Mouse (Mus musculus) forebrain, embryonic 12.5 days (tissue): Measurements from ENCODE around the gene Safb2. TPM values are rescaled to one million over a fixed set of nuclear protein-coding genes. Genes with fewer than 3 reads are reported as not detected.

Source experiments
- ATAC-seq: fragments of 200-750 bp; cut with Nextera tagmentation; 2 replicates; pipeline ENCODE4 v1.8.0; 2017; ENCODE audit warnings: moderate TSS enrichment; ENCODE audit not compliant: low FRiP score
- H3K27ac ChIP-seq: fragments of 300-500 bp; sonication (generic); 2 replicates; pipeline ENCODE4 v1.5.1; 2016; ENCODE audit warnings: mild to moderate bottlenecking
- H3K27me3 ChIP-seq: fragments of 300-500 bp; sonication (generic); 2 replicates; pipeline ENCODE4 v1.6.1; 2016; ENCODE audit warnings: mild to moderate bottlenecking
- H3K36me3 ChIP-seq: fragments of 300-500 bp; sonication (generic); replicated peaks from 2 replicates; pipeline ENCODE4 v1.6.1; 2016; ENCODE audit warnings: mild to moderate bottlenecking
- H3K4me1 ChIP-seq: fragments of 300-500 bp; sonication (generic); 2 replicates; pipeline ENCODE4 v1.6.1; 2016
- H3K4me2 ChIP-seq: fragments of 300-500 bp; sonication (generic); 2 replicates; pipeline ENCODE4 v1.6.1; 2016; ENCODE audit warnings: mild to moderate bottlenecking, moderate library complexity
- H3K4me3 ChIP-seq: fragments of 300-500 bp; sonication (generic); replicated peaks from 2 replicates; pipeline ENCODE4 v1.5.1; 2016; ENCODE audit warnings: mild to moderate bottlenecking
- H3K9ac ChIP-seq: fragments of 300-500 bp; sonication (generic); 2 replicates; pipeline ENCODE4 v1.6.1; 2016; ENCODE audit warnings: mild to moderate bottlenecking
- H3K9me3 ChIP-seq: fragments of 300-500 bp; sonication (generic); 2 replicates; pipeline ENCODE4 v1.6.1; 2016
- WGBS: fragments of 180-500 bp; shearing (Covaris S2); methylation state at CpG from one replicate; pipeline ENCODE4 v1.1.7; 2016; 5-methylcytosine and 5-hydroxymethylcytosine counted together
- polyA plus RNA-seq: library from polyadenylated mRNA; unstranded; fragments of >200 nt; fragmentation: Nextera tagmentation; extraction: Ambion mirVana; gene quantifications from 2 replicates; pipeline ENCODE4 v1.2.1, GENCODE M21; 2016

Gene Safb2
- polyA plus RNA-seq, 1 experiment from 2014 or later: 104 TPM

GRCm38 (mm10) chr17:56550784-56551475, 33.5 kb downstream of the Safb2 start:
- H3K9me3 ChIP-seq: no peaks in the 10 kb centered on the region
- no peak overlapping the region for H3K4me2 ChIP-seq
- no peaks in the 10 kb centered on the region for H3K36me3 ChIP-seq
- no peak for ATAC-seq
- H3K27ac ChIP-seq: peak overlapping the region; percentile 97
- H3K4me3 ChIP-seq: no peak overlapping the region
- peaks cover 52% of the 10 kb centered on the region for H3K4me1 ChIP-seq
- no peaks in the 10 kb centered on the region for H3K27me3 ChIP-seq
- WGBS: 83% methylated on average over 12 of the region's 12 CpGs
- H3K9ac ChIP-seq: no peak overlapping the region

GRCm38 (mm10) chr17:56548605-56549105, 35.7 kb downstream of the Safb2 start:
- Histone ChIP-seq H3K4me1 (peaks cover 54% of the 10 kb centered on the region), H3K9me3 (no peaks in the 10 kb centered on the region), H3K4me3 (no peak overlapping the region), H3K27me3 (no peaks in the 10 kb centered on the region), H3K36me3 (no peaks in the 10 kb centered on the region), H3K9ac (no peak overlapping the region), H3K4me2 (no peak overlapping the region), H3K27ac (peak overlapping the region; percentile 76)
- ATAC-seq: no peak
- 31% methylated on average over 4 of the region's 4 CpGs for WGBS

GRCm38 (mm10) chr17:56547846-56548604, 36.4 kb downstream of the Safb2 start:
- no peaks in the 10 kb centered on the region for H3K9me3 ChIP-seq
- no peak for ATAC-seq
- H3K4me1 ChIP-seq: peaks cover 55% of the 10 kb centered on the region
- no peaks in the 10 kb centered on the region for H3K36me3 ChIP-seq
- WGBS: 68% methylated on average over 9 of the region's 9 CpGs
- no peaks in the 10 kb centered on the region for H3K27me3 ChIP-seq
- H3K9ac ChIP-seq: no peak overlapping the region
- no peak overlapping the region for H3K4me2 ChIP-seq
- H3K27ac ChIP-seq: peak overlapping the region; percentile 76
- H3K4me3 ChIP-seq: no peak overlapping the region

- Histone ChIP-seq H3K27me3 (no peaks in the 10 kb centered on the region), H3K27ac (peak overlapping the region; percentile 59), H3K9ac (no peak overlapping the region), H3K4me2 (no peak overlapping the region), H3K4me3 (no peak overlapping the region), H3K4me1 (peaks cover 57% of the 10 kb centered on the region), H3K36me3 (no peaks in the 10 kb centered on the region), H3K9me3 (no peaks in the 10 kb centered on the region)
- 60% methylated on average over 17 of the region's 17 CpGs for WGBS
- no peak for ATAC-seq
These were observed 37.1 kb downstream of the Safb2 start for GRCm38 (mm10) chr17:56547116-56547845.

- Histone ChIP-seq H3K36me3 (no peaks in the 10 kb centered on the region), H3K27ac (peak overlapping the region; percentile 59), H3K9ac (no peak overlapping the region), H3K4me2 (no peak overlapping the region), H3K4me1 (peaks cover 50% of the 10 kb centered on the region), H3K4me3 (no peak overlapping the region), H3K9me3 (no peaks in the 10 kb centered on the region), H3K27me3 (no peaks in the 10 kb centered on the region)
- ATAC-seq: no peak
- 88% methylated on average over 5 of the region's 5 CpGs for WGBS
These were observed 37.8 kb downstream of the Safb2 start for GRCm38 (mm10) chr17:56546576-56546975.

GRCm38 (mm10) chr17:56545945-56546344, 38.4 kb downstream of the Safb2 start:
- no peak for ATAC-seq
- no peak overlapping the region for H3K9ac ChIP-seq
- H3K4me2 ChIP-seq: no peak overlapping the region
- no peaks in the 10 kb centered on the region for H3K36me3 ChIP-seq
- 87% methylated on average over 1 of the region's 1 CpGs for WGBS
- 0 out of 2 replicates have a peak overlapping the region, but pooled peaks have one; percentile 15 for H3K27ac ChIP-seq
- peaks cover 44% of the 10 kb centered on the region for H3K4me1 ChIP-seq
- no peak overlapping the region for H3K4me3 ChIP-seq
- H3K27me3 ChIP-seq: no peaks in the 10 kb centered on the region
- H3K9me3 ChIP-seq: no peaks in the 10 kb centered on the region

GRCm38 (mm10) chr17:56544699-56545387, 39.5 kb downstream of the Safb2 start:
- H3K4me2 ChIP-seq: no peak overlapping the region
- no peak overlapping the region for H3K27ac ChIP-seq
- H3K36me3 ChIP-seq: no peaks in the 10 kb centered on the region
- H3K9ac ChIP-seq: no peak overlapping the region
- 78% methylated on average over 7 of the region's 7 CpGs for whole genome bisulfite sequencing
- no peak overlapping the region for H3K4me3 ChIP-seq
- H3K27me3 ChIP-seq: no peaks in the 10 kb centered on the region
- H3K9me3 ChIP-seq: no peaks in the 10 kb centered on the region
- no peak for ATAC-seq
- peaks cover 45% of the 10 kb centered on the region for H3K4me1 ChIP-seq

- Histone ChIP-seq H3K4me3 (no peak overlapping the region), H3K27ac (peak overlapping the region; percentile 77; the same call in 1 of the 2 replicates), H3K27me3 (no peaks in the 10 kb centered on the region), H3K4me2 (no peak overlapping the region), H3K9ac (no peak overlapping the region), H3K4me1 (peaks cover 47% of the 10 kb centered on the region), H3K36me3 (no peaks in the 10 kb centered on the region), H3K9me3 (no peaks in the 10 kb centered on the region)
- no peak for ATAC-seq
- 87% methylated on average over 3 of the region's 3 CpGs for WGBS
These were observed 40.6 kb downstream of the Safb2 start for GRCm38 (mm10) chr17:56543684-56544224.

- 20% methylated on average over 8 of the region's 8 CpGs for WGBS
- no peak overlapping the region for H3K9ac ChIP-seq
- no peak overlapping the region for H3K4me2 ChIP-seq
- no peaks in the 10 kb centered on the region for H3K27me3 ChIP-seq
- H3K4me1 ChIP-seq: peaks cover 47% of the 10 kb centered on the region
- peak overlapping the region; percentile 77 for H3K27ac ChIP-seq
- H3K36me3 ChIP-seq: no peaks in the 10 kb centered on the region
- H3K4me3 ChIP-seq: no peak overlapping the region
- 0 out of 2 replicates have a peak, but pooled peaks have one; percentile 18 for ATAC-seq
- H3K9me3 ChIP-seq: no peaks in the 10 kb centered on the region
These were observed 41.6 kb downstream of the Safb2 start for GRCm38 (mm10) chr17:56542736-56543135.

- H3K9ac ChIP-seq: no peak overlapping the region
- H3K4me3 ChIP-seq: no peak overlapping the region
- H3K27ac ChIP-seq: no peak overlapping the region
- no peak overlapping the region for H3K4me2 ChIP-seq
- no peaks in the 10 kb centered on the region for H3K27me3 ChIP-seq
- no peaks in the 10 kb centered on the region for H3K36me3 ChIP-seq
- H3K4me1 ChIP-seq: peaks cover 55% of the 10 kb centered on the region
- H3K9me3 ChIP-seq: no peaks in the 10 kb centered on the region
- ATAC-seq: no peak
- WGBS: 59% methylated on average over 6 of the region's 6 CpGs
These were observed 43.8 kb downstream of the Safb2 start for GRCm38 (mm10) chr17:56540562-56540975.

GRCm38 (mm10) chr17:56537912-56538311, 46.5 kb downstream of the Safb2 start:
- peak overlapping the region; percentile 74 for H3K27ac ChIP-seq

More at GRCm38 (mm10) chr17:56537912-56538311, 46.5 kb downstream of the Safb2 start:
- WGBS: 5% methylated on average over 8 of the region's 8 CpGs
- no peak overlapping the region for H3K4me3 ChIP-seq
- H3K9ac ChIP-seq: no peak overlapping the region
- peaks cover 57% of the 10 kb centered on the region for H3K4me1 ChIP-seq
- H3K36me3 ChIP-seq: no peaks in the 10 kb centered on the region
- H3K4me2 ChIP-seq: no peak overlapping the region
- no peaks in the 10 kb centered on the region for H3K9me3 ChIP-seq
- H3K27me3 ChIP-seq: no peaks in the 10 kb centered on the region
- ATAC-seq: peak; percentile 62
